Mouse (Mus musculus) cerebellum, adult 9-11 months (tissue): Measurements from ENCODE around the gene Twf2.
"Not testable (repeated sequence)": the region's sequence is repeated elsewhere in the genome, so short reads cannot be mapped to it uniquely, and the experiment has no call there.

ENCODE experiments used
- DNase-seq: peaks from one replicate; pipeline ENCODE4 v3.0.0; 2022

Gene Twf2

GRCm38 (mm10) chr9:106202819-106203636 is at the start of gene Twf2:
TSS of gene Twf2 (plus strand) at chr9:106203108.
- DNase-seq: peak; percentile 93

- no peak for DNase-seq
These were observed 48.8 kb upstream of the Twf2 start for GRCm38 (mm10) chr9:106154106-106154505.

DNA sequence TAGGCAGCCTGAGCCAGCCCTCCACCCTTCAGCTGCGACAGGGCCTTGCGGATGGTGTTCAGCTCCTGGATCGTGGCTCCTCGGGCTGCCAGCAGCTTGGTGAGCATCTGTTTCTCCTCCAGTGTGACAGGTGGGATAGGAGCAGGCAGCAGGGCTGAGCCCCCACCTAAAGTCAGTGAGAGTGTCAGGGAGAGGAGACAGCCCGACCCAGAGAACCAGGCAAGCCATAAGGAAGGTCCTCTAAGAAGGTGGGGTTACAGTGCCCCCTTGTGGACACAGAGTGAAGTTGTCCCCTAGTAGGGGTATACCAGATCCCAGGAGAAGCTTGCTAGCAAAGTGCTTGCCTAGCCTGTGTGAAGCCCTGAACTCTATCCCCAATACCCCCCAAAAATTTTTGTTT is 46.5 kb upstream of the Twf2 start:
- DNase-seq: peak; percentile 73

DNA sequence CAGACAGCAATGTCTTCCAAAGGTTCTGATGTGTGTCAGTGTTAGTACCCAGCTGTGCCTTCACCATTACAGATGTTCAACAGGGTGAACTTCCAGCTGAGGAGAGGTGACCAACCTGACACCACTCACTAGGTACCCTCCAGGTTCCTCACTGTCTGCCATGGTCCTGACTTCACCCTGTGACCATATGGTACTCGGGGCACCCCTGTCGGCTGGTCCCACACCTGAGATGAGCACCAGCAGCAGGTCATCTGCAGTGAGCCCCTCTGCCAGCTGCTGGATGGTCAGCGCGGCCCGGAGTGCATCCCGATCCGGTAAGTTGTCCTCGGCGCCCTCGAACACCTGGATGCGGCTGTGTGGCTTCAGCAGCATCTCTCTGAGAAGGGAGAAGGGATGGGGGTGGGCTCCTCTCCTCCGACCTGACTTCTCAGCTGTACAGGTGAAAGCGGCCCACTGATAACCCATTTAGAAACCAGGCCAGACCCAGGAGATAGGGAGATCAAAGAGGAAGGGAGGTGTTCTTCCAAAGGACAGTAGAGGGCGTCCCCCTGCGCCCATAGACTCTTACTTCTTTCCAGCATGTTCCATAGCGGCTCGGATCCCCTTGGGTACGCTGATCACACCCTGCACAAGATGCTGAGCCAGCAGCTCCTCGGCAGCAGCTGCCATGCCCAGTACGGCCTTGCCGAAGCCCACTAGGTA is 45.8 kb upstream of the Twf2 start:
- no peak for DNase-seq

DNA sequence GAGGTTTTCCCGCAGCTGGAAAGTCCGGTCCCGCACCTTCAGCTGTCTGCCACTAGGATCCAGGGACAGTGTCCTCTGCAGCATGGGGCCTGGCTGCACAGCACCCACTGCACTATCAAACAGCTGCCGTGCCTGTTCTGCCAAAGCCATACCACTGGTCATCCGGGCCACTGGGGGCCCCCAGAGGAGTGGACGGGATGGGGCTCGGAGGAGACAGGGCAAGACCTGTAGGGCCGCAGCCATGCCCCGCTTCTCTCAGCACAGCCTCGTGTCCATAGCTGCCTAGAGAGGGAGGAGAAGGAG is 45.3 kb upstream of the Twf2 start:
- no peak for DNase-seq

DNA sequence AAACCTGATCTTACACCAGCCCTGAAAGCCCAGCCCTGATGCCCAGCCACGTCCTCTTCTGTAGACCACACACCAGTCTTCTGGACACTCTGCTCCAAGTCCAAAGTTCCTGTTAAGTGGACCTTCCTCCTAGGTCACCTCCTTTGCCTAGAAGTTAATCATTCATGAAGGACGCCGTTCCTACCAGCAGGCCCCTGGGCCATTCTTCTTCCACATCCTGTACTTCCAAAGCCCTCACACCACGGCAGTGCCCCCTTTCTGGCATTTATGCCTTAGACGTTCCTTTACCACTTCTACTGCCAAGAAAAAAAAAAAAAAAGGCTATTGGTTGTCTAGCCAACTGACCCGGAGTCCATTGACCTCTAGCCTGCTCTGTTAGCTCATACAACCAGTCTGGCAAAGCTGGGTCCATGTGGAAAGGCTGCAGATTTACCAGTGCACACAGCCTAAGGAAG is 44.8 kb upstream of the Twf2 start, which contains the start of gene Glyctk:
Gene Glyctk (minus strand): TSS at position 102 of the 455 bp plus-strand sequence.
- DNase-seq: no peak

GRCm38 (mm10) chr9:106159237-106159636 is 43.7 kb upstream of the Twf2 start:
- no peak for DNase-seq

DNA sequence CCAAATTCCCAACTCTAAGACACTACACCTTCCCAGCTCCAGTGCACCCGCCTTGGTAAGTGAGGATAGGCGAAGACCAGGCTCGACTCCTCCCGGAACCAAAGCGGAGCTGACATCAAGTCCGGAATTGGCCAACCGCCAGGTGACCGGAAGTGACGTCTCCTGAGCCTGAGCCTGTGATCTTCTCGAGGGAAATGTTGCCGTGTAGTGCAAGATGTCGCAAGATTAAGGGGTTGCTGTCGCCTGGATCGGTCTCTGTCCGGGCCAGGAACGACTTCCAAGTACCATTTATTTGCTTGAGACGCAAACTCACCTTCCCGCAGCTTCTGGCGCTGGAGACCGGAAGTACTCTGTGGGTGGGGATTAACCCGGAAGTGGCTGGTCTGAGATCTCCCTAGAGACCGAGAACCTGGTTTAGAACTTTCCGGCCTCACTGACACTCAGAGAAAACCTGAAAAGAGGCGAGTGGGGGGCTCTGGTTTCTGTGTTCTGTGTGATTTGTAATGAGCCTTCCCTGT is 43.1 kb upstream of the Twf2 start:
- DNase-seq: peak; percentile 96

- no peak for DNase-seq
These were observed 42.5 kb upstream of the Twf2 start for GRCm38 (mm10) chr9:106160426-106160825.

DNA sequence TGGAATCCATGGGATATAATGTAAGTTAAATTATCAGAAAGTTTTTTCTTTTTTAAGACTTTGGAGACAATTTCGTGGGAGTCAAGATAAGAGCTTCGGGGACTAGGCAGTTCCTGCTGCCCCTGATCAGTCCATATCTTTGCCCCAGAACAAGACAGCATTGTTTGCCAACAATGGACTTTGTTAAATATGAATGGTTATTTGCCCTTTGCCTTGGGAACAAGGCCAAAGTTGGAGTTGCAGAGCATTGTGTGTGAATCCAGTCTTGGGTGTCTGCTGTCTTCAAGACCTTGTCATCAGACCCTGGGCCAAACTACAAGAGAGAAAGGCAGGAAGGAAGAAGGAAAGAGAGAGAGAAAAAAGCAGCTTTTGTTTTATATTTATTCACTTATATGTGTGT is 36.2 kb upstream of the Twf2 start:
- DNase-seq: no peak

GRCm38 (mm10) chr9:106167241-106167640 is 35.7 kb upstream of the Twf2 start:
- DNase-seq: no peak

DNA sequence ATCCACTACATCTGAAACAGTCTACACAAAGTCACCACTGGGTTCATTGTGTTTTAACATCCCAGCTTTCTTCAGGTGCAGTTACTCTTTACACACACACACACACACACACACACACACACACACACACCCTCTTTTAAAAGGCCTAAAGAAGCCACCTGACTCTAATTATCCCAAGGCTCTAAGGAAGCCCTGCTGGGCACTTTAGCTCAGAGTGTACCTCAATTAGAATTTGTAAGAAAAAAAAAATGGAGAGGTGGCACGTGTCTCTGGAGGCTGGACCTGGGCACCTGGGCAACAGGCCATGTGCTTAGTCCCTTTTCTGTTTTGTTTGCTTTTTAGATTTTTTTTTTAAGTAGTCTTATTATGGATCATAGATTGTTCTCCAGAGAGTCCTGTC is 35.2 kb upstream of the Twf2 start:
- DNase-seq: no peak

GRCm38 (mm10) chr9:106169006-106169405 is 33.9 kb upstream of the Twf2 start:
- not testable (repeated sequence) for DNase-seq

- DNase-seq: peak; percentile 60
These were observed 33.0 kb upstream of the Twf2 start for GRCm38 (mm10) chr9:106169917-106170316.

DNA sequence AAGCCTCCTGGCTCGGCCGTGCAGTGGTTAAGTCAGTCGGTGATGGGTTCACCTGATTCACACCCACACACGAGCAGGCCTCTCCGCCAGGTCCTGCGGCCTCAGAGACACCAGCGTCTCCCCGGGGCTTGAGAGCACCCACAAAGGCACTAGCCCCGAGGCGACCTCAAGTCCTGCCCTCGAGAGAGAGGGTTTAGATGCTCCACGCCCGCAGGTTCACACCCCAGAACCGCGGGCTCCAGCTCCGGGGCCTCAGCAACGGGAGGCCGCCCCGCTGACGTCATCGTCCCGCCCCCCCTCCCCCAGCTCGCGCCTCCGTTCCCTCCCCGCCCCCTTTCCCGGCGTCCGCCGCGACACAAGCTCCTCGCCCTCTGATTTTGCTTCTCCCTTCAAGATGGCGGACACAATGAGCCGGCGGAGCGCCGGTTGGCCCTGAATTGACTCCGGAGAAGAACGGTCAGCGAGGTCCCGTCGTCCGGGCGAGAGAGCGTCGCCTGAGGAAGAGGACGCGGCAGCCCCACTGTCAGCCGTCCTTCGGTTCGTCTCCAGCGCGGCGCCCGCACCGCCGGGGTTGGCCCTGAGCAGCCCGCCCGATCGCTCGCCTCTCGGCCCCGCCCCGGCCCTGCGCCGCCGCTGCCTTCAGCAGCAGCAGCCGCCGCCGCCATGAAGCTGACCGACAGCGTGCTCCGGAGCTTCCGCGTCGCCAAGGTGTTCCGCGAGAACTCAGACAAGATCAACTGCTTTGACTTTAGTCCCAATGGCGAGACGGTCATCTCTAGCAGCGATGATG is 32.2 kb upstream of the Twf2 start, which contains the start of gene Wdr82:
Gene Wdr82 (plus strand): TSS at position 373 of the 790 bp plus-strand sequence.
- peak; percentile 90 for DNase-seq

GRCm38 (mm10) chr9:106171346-106172158 is 31.4 kb upstream of the Twf2 start:
- DNase-seq: peak; percentile 89

DNA sequence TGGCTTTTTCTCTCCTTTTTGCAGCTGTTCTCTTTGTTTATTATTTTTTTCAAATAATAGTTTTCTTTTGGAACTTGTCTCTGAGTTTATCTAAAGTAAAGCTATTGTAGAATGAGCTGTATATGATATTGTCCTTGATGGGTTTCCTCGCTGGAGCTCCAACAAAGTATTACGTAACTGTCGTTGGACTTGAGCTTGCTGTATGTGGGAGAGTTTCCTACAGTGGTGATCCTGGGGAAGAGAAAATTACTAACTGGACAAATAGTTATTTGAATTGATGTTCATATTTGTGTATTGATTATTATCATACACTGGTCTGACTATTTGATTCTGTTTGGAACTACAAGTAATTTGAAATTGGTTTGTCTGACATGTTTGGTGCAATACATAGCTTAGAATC is 30.4 kb upstream of the Twf2 start:
- no peak for DNase-seq

DNA sequence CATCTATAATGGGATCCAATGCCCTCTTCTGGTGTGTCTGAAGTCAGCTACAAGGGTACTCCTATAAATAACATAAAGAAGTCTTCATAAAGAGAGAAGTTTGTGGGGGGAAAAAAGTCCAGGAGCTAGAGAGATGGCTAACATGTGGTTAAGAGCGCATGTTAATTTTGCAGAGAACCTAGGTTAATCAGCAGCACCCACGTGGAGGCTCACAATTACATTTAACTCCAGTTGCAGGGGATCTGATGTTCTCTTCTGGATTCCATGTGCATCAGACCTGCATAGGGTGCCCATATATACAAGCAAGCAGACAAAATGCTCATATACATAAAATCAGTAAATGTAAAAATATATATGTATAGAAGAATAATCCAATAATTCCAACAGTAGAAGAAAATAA is 29.5 kb upstream of the Twf2 start:
- DNase-seq: no peak

DNA sequence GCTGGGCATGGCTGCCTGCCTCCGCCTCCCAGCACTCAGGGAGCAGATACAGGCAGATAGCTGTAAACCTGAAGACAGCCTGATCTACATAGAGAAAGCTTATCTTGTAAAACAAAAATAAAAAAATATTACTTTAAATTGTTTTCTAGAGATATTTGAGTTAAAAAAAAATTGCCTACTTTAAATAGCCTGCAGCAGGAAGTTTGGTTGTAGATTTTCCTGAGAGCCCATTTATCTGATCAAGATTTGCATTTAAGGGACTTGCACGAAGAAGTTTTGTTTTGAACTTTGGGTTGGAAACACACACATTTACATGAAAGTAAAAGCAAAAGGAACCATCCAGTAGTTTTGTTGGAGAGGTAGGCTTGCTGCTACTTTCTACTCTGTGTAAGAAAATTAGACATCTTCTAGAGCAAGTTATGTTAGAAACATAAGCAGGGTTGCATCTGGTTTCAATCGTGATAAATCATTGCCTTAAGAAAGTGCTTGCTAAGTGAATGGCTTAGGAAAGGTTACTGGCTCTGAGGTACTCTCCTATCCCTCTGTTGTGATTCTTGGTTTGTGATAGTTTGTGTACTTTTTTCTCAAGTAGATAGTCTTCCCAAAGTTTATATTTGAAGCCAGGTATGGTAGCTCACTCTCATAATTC is 27.2 kb upstream of the Twf2 start:
- no peak for DNase-seq

GRCm38 (mm10) chr9:106176769-106177168 is 26.1 kb upstream of the Twf2 start:
- DNase-seq: no peak

DNA sequence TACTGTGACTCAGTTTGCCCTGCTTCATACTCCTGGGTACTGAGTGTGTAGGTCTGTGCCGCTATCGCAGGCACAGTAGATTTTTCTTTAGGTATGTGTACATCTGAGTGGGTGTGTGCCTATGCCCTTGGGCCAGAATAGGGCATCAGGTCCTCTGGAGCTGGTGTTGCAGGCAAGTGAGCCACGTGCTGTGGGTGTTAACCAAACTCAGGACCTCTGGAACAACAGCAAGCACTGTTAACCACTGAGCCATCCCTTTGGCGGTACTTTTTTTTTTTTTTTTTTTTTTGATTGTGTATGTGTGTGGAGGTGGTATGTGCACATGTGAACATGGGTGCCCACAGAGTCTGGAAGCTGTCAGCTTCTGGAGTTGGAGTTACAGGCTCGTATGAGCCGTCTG is 25.1 kb upstream of the Twf2 start:
- DNase-seq: no peak

DNA sequence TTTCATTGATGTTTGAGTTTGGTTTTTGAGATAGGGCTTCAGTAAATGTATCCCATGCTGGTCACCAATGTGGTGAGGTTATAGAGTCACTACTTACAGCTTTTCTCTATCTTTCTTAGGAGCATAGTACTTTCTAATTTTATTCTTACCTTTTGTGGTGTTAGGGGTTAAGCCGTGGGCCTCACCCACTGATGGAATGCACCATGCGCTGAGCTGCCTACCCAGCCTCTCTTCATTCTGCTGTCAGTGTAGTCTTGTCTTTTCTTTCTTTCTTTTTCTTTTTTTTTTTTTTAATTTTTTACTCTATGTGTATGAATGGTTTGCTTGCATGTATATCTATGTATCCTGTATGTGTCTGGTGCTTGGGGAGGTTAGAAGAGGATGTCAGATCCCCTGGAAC is 23.5 kb upstream of the Twf2 start:
- no peak for DNase-seq
